Mouse (Mus musculus): ENCODE measurements around the gene Sgsh.
A peak's percentile ranks its signal among the peaks of the same experiment; 100 is the strongest.

GRCm38 (mm10) chr11:119299391-119300245 is 55.7 kb downstream of the Sgsh start, which contains the start of gene Eif4a3:
- TF ChIP-seq POLR2A (IDR thresholded peaks at IDR 0.05; ENCODE audit: control insufficient read depth in 1 of 2, insufficient read depth in 1 of 2, low read depth in 1 of 2, low read length in 2 of 2, poor library complexity in 1 of 2) (peak; percentile 89 to 92), ZNF384 (IDR thresholded peaks at IDR 0.05; ENCODE audit: low read depth, low read length) (no peak), CTCF (IDR thresholded peaks at IDR 0.05 in 2 of 3, conservative IDR thresholded peaks at IDR 0.05 in 1 of 3; ENCODE audit: control insufficient read depth in 1 of 3, insufficient read depth in 1 of 3, low read depth in 2 of 3, low read length in 3 of 3, poor library complexity in 1 of 3, severe bottlenecking in 1 of 3) (no peak)
